12 mouse cellular contexts compared by ENCODE assay signal in genomic region chr7:70330207-70330562, GRCm38 (mm10). TPM values are rescaled to one million over a fixed set of nuclear protein-coding genes. Genes with fewer than 3 reads are reported as not detected.
A peak's percentile ranks its signal among the peaks of the same experiment; 100 is the strongest.
DNase-seq lines count a peak whose midpoint lies in the region; ATAC-seq and TF ChIP-seq lines count a peak whose summit lies in the region.
"Had no signal": no experiment of that assay in that cellular context is flagged by ENCODE, and none has a peak within 500 bp of the region (broad histone marks: within the 10 kb centered on the region; RNA-seq: fewer than 3 reads in every experiment).

No protein-coding gene starts in this region.

- peaks cover 78% of the 10 kb centered on the region for H3K27me3 ChIP-seq in liver, postnatal 0 days (ENCODE audit: insufficient read depth, low read length)
- H3K27me3 ChIP-seq in liver, embryonic 12.5 days (replicated peaks), result peaks cover 99% of the 10 kb centered on the region
- H3K27me3 ChIP-seq in forebrain, embryonic 10.5 days (ENCODE audit: poor library complexity, severe bottlenecking), result peaks cover 100% of the 10 kb centered on the region
- peaks cover 100% of the 10 kb centered on the region for H3K27me3 ChIP-seq in limb, embryonic 10.5 days (ENCODE audit: low read depth, poor library complexity, severe bottlenecking)
- H3K27me3 ChIP-seq: Patski had no signal

- H3K4me1 ChIP-seq in liver, postnatal 0 days (ENCODE audit: insufficient read depth), result peaks cover 9% of the 10 kb centered on the region; the same call in 1 of the 2 replicates
- no peaks in the 10 kb centered on the region; the same call in 1 of the 2 replicates for H3K4me1 ChIP-seq in liver, embryonic 12.5 days
- H3K4me1 ChIP-seq in forebrain, embryonic 10.5 days, result peaks cover 97% of the 10 kb centered on the region
- peaks cover 68% of the 10 kb centered on the region for H3K4me1 ChIP-seq in limb, embryonic 10.5 days

- WGBS in liver, postnatal 0 days (ENCODE audit: insufficient replicate concordance), result 8% methylated on average over 12 of the region's 12 CpGs
- WGBS in liver, embryonic 12.5 days (ENCODE audit: insufficient replicate concordance), result 5% methylated on average over 12 of the region's 12 CpGs
- 2% methylated on average over 12 of the region's 12 CpGs for WGBS in forebrain, embryonic 10.5 days
- WGBS in limb, embryonic 10.5 days, result 1% methylated on average over 12 of the region's 12 CpGs

- H3K9me3 ChIP-seq in liver, postnatal 0 days (ENCODE audit: low read length), result no peaks in the 10 kb centered on the region
- no peaks in the 10 kb centered on the region for H3K9me3 ChIP-seq in liver, embryonic 12.5 days (replicated peaks)
- no peaks in the 10 kb centered on the region for H3K9me3 ChIP-seq in forebrain, embryonic 10.5 days
- no peaks in the 10 kb centered on the region for H3K9me3 ChIP-seq in limb, embryonic 10.5 days (replicated peaks)

- intact Hi-C loops in left cerebral cortex, adult 2 months (cut with DNase I), result loop anchor here (5.0 to 10.0 kb wide), 4 partner anchors 155 to 1745 kb away; no protein-coding TSS in a partner anchor

- TF ChIP-seq CTCF in liver, postnatal 0 days (IDR thresholded peaks at IDR 0.05; ENCODE audit: low read depth), result no peak
- TF ChIP-seq CTCF in left cerebral cortex, adult 2 months (IDR thresholded peaks at IDR 0.05), result no peak

- ATAC-seq in liver, postnatal 0 days, result no peak
- no peak for ATAC-seq in liver, embryonic 12.5 days
- ATAC-seq: Patski had no signal

- no peak for TF ChIP-seq EP300 in liver, postnatal 0 days (IDR thresholded peaks at IDR 0.05; ENCODE audit: low read depth)

- no peak overlapping the region for H3K27ac ChIP-seq in liver, postnatal 0 days (ENCODE audit: low read depth)
- no peak overlapping the region for H3K27ac ChIP-seq in liver, embryonic 12.5 days
- H3K27ac ChIP-seq in forebrain, embryonic 10.5 days, result peak overlapping the region; percentile 93
- no peak overlapping the region for H3K27ac ChIP-seq in limb, embryonic 10.5 days
- H3K27ac ChIP-seq in left cerebral cortex, adult 2 months, result no peak overlapping the region

- peak; percentile 13 for DNase-seq in liver, postnatal 0 days
- peak; percentile 45 for DNase-seq in forebrain, embryonic 10.5 days (ENCODE audit: extremely low spot score, low spot score)
- peak; percentile 53 for DNase-seq in limb, embryonic 10.5 days (ENCODE audit: low spot score)
- DNase-seq in retina, postnatal 1 day, result peak; percentile 72
- DNase-seq in adrenal gland, postnatal 14 days, result no peak
- no peak for DNase-seq in left cerebral cortex, adult 2 months (ENCODE audit: extremely low spot score in 1 of 2, low spot score in 2 of 2)
- no peak for DNase-seq in frontal cortex, postnatal 36 days (ENCODE audit: low spot score in 2 of 2)
- DNase-seq: cerebellum, adult 8-10 months; lung, postnatal 36 days; right cerebral cortex, postnatal 4 days had no signal

- no peak overlapping the region for H3K9ac ChIP-seq in liver, postnatal 0 days (replicated peaks)
- H3K9ac ChIP-seq in liver, embryonic 12.5 days, result no peak overlapping the region

- H3K36me3 ChIP-seq in liver, postnatal 0 days (replicated peaks; ENCODE audit: insufficient read depth, low read length), result no peaks in the 10 kb centered on the region
- H3K36me3 ChIP-seq in liver, embryonic 12.5 days, result no peaks in the 10 kb centered on the region
- no peaks in the 10 kb centered on the region for H3K36me3 ChIP-seq in forebrain, embryonic 10.5 days (replicated peaks)
- H3K36me3 ChIP-seq in limb, embryonic 10.5 days, result no peaks in the 10 kb centered on the region

- no peak overlapping the region for H3K4me3 ChIP-seq in liver, postnatal 0 days (ENCODE audit: low read depth, low read length)
- H3K4me3 ChIP-seq in liver, embryonic 12.5 days, result no peak overlapping the region
- H3K4me3 ChIP-seq in forebrain, embryonic 10.5 days, result peak overlapping the region; percentile 57
- H3K4me3 ChIP-seq in limb, embryonic 10.5 days, result peak overlapping the region; percentile 62
- H3K4me3 ChIP-seq in left cerebral cortex, adult 2 months, result no peak overlapping the region

- no peak overlapping the region for H3K4me2 ChIP-seq in liver, postnatal 0 days (ENCODE audit: low read depth, low read length)
- H3K4me2 ChIP-seq in liver, embryonic 12.5 days, result no peak overlapping the region

RNA-seq across cellular contexts. Expression of gene Nr2f2, which starts 36.4 kb away (rescaled TPM):
- polyA plus RNA-seq in liver, postnatal 0 days (2015; fragmentation: Nextera tagmentation; extraction: Ambion mirVana), result 12.3 and 14.7 TPM in 2 replicates
- 23.3 and 26.8 TPM in 2 replicates for polyA plus RNA-seq in liver, embryonic 12.5 days (2016; fragmentation: Nextera tagmentation; extraction: Ambion mirVana)
- 82.3 and 82.7 TPM in 2 replicates for polyA plus RNA-seq in forebrain, embryonic 10.5 days (2016; fragmentation: Nextera tagmentation; extraction: Ambion mirVana)
- polyA plus RNA-seq in limb, embryonic 10.5 days (2016; fragmentation: Nextera tagmentation; extraction: Ambion mirVana), result 48.0 and 56.8 TPM in 2 replicates
- 91.5 and 106 TPM in 2 replicates for total RNA-seq in adrenal gland, postnatal 14 days (2021)
- total RNA-seq in left cerebral cortex, adult 2 months (2021), result 10 to 100 TPM; 38.9 to 45.2 TPM

Comparison
In these comparisons a context has a peak if more than half of its experiments do, and no peak if none do; other contexts are left out.
1. DNase-seq: peak in liver, postnatal 0 days (single experiment), forebrain, embryonic 10.5 days (single experiment), limb, embryonic 10.5 days (single experiment) and retina, postnatal 1 day (single experiment); none in adrenal gland, postnatal 14 days (single experiment), left cerebral cortex, adult 2 months (0 of 2) and frontal cortex, postnatal 36 days (0 of 2).
2. H3K4me3 ChIP-seq: peak in forebrain, embryonic 10.5 days (single experiment) and limb, embryonic 10.5 days (single experiment); none in liver, postnatal 0 days (single experiment), liver, embryonic 12.5 days (single experiment) and left cerebral cortex, adult 2 months (single experiment).